Mouse (Mus musculus): ENCODE measurements around the gene Arhgap22.

- TF ChIP-seq POLR2A (IDR thresholded peaks at IDR 0.05; ENCODE audit: low read depth, low read length) (0 out of 2 replicates have a peak, but pooled peaks have one; percentile 24), MAX (IDR thresholded peaks at IDR 0.05; ENCODE audit: low read length) (no peak)
Measured at GRCm38 (mm10) chr14:33175059-33175821, 38.6 kb upstream of the Arhgap22 start.

Data from CH12.LX (cell line).